Mouse (Mus musculus) lung, embryonic 16.5 days (tissue): ENCODE measurements around the gene Peak1. TPM values are rescaled to one million over a fixed set of nuclear protein-coding genes. Genes with fewer than 3 reads are reported as not detected.
A peak's percentile ranks its signal among the peaks of the same experiment; 100 is the strongest.

Experiments used
- ATAC-seq: fragments of 200-750 bp; cut with Nextera tagmentation; 2 replicates; pipeline ENCODE4 v1.8.0; 2017; ENCODE audit warnings: low read depth, mild to moderate bottlenecking, moderate library complexity
- H3K27ac ChIP-seq: fragments of 300-500 bp; sonication (generic); 2 replicates; pipeline ENCODE4 v1.5.1; 2014; ENCODE audit warnings: mild to moderate bottlenecking, control low read depth, low read length
- H3K27me3 ChIP-seq: fragments of 300-500 bp; sonication (generic); 2 replicates; pipeline ENCODE4 v1.6.1; 2014; ENCODE audit warnings: low read depth, low read length, mixed read lengths; ENCODE audit not compliant: control insufficient read depth, insufficient read depth
- H3K36me3 ChIP-seq: fragments of 300-500 bp; sonication (generic); 2 replicates; pipeline ENCODE4 v1.6.1; 2014; ENCODE audit warnings: low read length; ENCODE audit not compliant: control insufficient read depth, insufficient read depth
- H3K4me1 ChIP-seq: fragments of 300-500 bp; sonication (generic); replicated peaks from 2 replicates; pipeline ENCODE4 v1.6.1; 2014; ENCODE audit warnings: low read length, mixed read lengths; ENCODE audit not compliant: control insufficient read depth, insufficient read depth
- H3K4me2 ChIP-seq: fragments of 300-500 bp; sonication (generic); 2 replicates; pipeline ENCODE4 v1.6.1; 2014; ENCODE audit warnings: low read depth, low read length, control low read depth
- H3K4me3 ChIP-seq: fragments of 300-500 bp; sonication (generic); 2 replicates; pipeline ENCODE4 v1.5.1; 2014; ENCODE audit warnings: mild to moderate bottlenecking, low read length, control low read depth
- H3K9ac ChIP-seq: fragments of 300-500 bp; sonication (generic); 2 replicates; pipeline ENCODE4 v1.6.1; 2014; ENCODE audit warnings: low read length, control low read depth
- H3K9me3 ChIP-seq: fragments of 300-500 bp; sonication (generic); 2 replicates; pipeline ENCODE4 v1.6.1; 2016; ENCODE audit warnings: low read length; ENCODE audit not compliant: control insufficient read depth
- WGBS: fragments of 180-500 bp; shearing (Covaris S2); extraction: QIAGEN DNeasy Blood & Tissue Kit; methylation state at CpG from one replicate; pipeline ENCODE4 v1.1.7; 2014; 5-methylcytosine and 5-hydroxymethylcytosine counted together
- microRNA-seq: library from miRNA; unstranded; fragments of <30 nt; microRNA quantifications from one replicate; pipeline ENCODE4, GENCODE M21; 2016
- polyA plus RNA-seq: library from polyadenylated mRNA; unstranded; fragments of >200 nt; fragmentation: Nextera tagmentation; extraction: Ambion mirVana; gene quantifications from 2 replicates; pipeline ENCODE4 v1.2.1, GENCODE M21; 2015

Gene Peak1
- polyA plus RNA-seq, 1 experiment from 2014 or later: 26.4 TPM

GRCm38 (mm10) chr9:56154572-56154971 is 263.3 kb downstream of the Peak1 start:
- Histone ChIP-seq H3K4me2 (no peak overlapping the region), H3K27ac (no peak overlapping the region), H3K4me3 (no peak overlapping the region), H3K4me1 (peaks cover 29% of the 10 kb centered on the region), H3K27me3 (no peaks in the 10 kb centered on the region), H3K36me3 (no peaks in the 10 kb centered on the region; the same call in 1 of the 2 replicates), H3K9me3 (peaks cover 2% of the 10 kb centered on the region; the same call in 1 of the 2 replicates), H3K9ac (no peak overlapping the region)
- 94% methylated on average over 5 of the region's 5 CpGs for WGBS
- ATAC-seq: no peak

DNA sequence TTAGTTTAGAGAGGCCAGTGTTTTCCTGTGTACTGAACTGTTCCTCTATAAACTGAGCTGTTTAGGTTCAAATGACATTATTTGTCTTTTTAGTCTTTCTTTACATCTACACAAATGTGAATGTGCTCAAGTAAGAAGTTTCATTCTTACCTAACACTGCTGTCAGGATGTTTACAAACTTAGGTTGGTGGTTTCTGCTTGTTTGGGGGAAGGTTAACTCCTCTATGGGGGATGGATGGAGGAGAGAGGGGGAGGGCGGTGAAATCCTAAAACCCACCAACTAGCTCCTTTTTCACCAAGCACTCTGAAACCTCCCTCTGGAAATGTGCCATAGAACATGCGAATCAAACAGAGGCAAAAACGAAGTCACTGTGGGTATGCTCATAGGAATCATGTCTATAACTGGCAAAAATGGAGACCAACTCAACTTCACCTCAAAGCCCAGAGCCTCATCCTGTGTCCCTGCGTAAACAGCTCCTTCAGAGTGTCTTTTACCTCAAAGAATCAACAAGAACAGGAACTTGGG is 265.3 kb downstream of the Peak1 start:
- H3K9ac ChIP-seq: no peak overlapping the region
- 51% methylated on average over 4 of the region's 4 CpGs for WGBS

DNA sequence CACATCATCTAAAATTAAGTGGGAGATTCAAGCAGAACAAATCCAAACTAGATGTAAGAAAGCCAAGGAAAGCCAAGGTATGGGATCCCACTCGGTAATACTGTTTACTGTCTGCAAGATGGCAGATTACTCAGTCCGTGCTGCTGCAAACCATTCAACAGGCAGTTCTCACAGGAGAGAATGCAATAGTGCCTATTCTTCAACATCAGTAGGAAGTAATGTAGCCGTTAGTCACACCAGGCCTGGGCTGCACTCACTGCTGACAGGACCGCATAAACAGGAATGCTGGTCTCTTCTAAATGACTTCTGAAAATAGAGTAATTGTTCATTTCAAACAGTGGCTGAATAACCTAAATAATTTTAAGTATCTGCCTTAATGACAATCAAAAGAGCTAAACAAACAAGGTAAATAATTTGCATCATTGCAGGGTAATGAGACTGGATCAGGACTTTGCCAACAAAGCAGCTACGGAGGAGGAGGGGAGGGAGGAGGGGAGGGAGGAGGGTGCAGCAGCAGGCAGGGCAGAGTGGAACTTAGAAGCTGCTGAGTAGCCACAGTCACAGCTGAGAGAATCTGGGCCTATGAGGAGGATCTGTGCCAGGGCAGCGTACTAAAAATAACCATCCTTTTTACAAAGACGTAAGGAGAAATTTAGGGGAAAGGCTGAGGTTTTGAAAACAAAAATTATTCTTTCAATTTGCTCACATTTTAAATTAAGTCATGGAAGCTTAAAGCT is 266.0 kb downstream of the Peak1 start:
- Histone ChIP-seq H3K9me3 (peaks cover 2% of the 10 kb centered on the region; the same call in 1 of the 2 replicates), H3K27me3 (no peaks in the 10 kb centered on the region), H3K4me1 (peaks cover 16% of the 10 kb centered on the region), H3K36me3 (no peaks in the 10 kb centered on the region; the same call in none of the 2 replicates), H3K9ac (no peak overlapping the region), H3K4me3 (no peak overlapping the region), H3K27ac (peak overlapping the region; percentile 79), H3K4me2 (no peak overlapping the region)
- WGBS: 34% methylated on average over 7 of the region's 7 CpGs
- ATAC-seq: peak; percentile 87

More for the DNA sequence above, 265.3 kb downstream of the Peak1 start:
- no peaks in the 10 kb centered on the region for H3K27me3 ChIP-seq
- peak overlapping the region; percentile 79 for H3K27ac ChIP-seq
- no peaks in the 10 kb centered on the region; the same call in 1 of the 2 replicates for H3K36me3 ChIP-seq
- H3K9me3 ChIP-seq: peaks cover 2% of the 10 kb centered on the region; the same call in 1 of the 2 replicates
- ATAC-seq: no peak
- peaks cover 16% of the 10 kb centered on the region for H3K4me1 ChIP-seq
- no peak overlapping the region for H3K4me3 ChIP-seq
- no peak overlapping the region for H3K4me2 ChIP-seq

Small RNA genes lying within 50 kb of the gene (microRNA-seq; reads per million reads assigned to microRNA genes)
- not detected for gene Gm24270

Other genes with a start within 250 kb of the Peak1 start
- gene Hmg20a, start 542 bp upstream of the Peak1 start, polyA plus RNA-seq: 57.9 and 60.6 TPM in 2 replicates